Mouse (Mus musculus) left cerebral cortex, adult 2 months (tissue): ENCODE data around the gene Strn4. TPM values are rescaled to one million over a fixed set of nuclear protein-coding genes. Genes with fewer than 3 reads are reported as not detected.

Experiments
- DNase-seq, 2 experiments: peaks; one replicate each; pipeline ENCODE4 v3.0.0; 2021 to 2022; ENCODE audit warnings: low spot score in 2 of 2, mixed read lengths in 1 of 2; ENCODE audit errors: extremely low spot score in 1 of 2
- H3K27ac ChIP-seq: fragments of 200-600 bp; 2 replicates; pipeline ENCODE4 v1.8.1; 2022
- H3K4me3 ChIP-seq: fragments of 200-600 bp; 2 replicates; pipeline ENCODE4 v1.8.1; 2022
- CTCF ChIP-seq: fragments of 200-600 bp; IDR thresholded peaks from 2 replicates; pipeline ENCODE4 v1.8.1; 2022; ENCODE audit warnings: antibody characterized with exemption, mild to moderate bottlenecking, moderate library complexity
- intact Hi-C: fragments of 180-260 bp; cut with DNase I; formaldehyde crosslinking; loops from one replicate; pipeline ENCODE4 v1.15.1; 2025
- long read RNA-seq, 2 experiments: library from polyadenylated mRNA; stranded (forward); transcript quantifications; one replicate each; pipeline ENCODE4 v2.0.0; 2021; ENCODE audit warnings: borderline mapping rate in 2 of 2
- total RNA-seq, 2 experiments: library from RNA; stranded (reverse); gene quantifications; 2 replicates each; pipeline ENCODE4 v1.2.3; 2021

Gene Strn4
- 100 to 1,000 TPM; 287 to 321 TPM for total RNA-seq
- long read RNA-seq, experiment 1, transcript Strn4-202 (18 exons, 3,082 nt) = minor isoform, 30 of 551 reads
- long read RNA-seq, experiment 1, transcript Strn4-201 (18 exons, 3,535 nt) = major isoform, 410 of 551 reads
- long read RNA-seq, experiment 1, partial matches to known transcripts = 42 of 551 reads
- long read RNA-seq, experiment 1, other reads (novel, unspliced or antisense) = 69 of 551 reads
- long read RNA-seq, experiment 2, transcript Strn4-202 (18 exons, 3,082 nt) = minor isoform, 21 of 408 reads
- long read RNA-seq, experiment 2, transcript Strn4-201 (18 exons, 3,535 nt) = major isoform, 275 of 408 reads
- long read RNA-seq, experiment 2, partial matches to known transcripts = 38 of 408 reads
- long read RNA-seq, experiment 2, other reads (novel, unspliced or antisense) = 74 of 408 reads

- intact Hi-C loops = loop anchor here (5.0 kb wide), 1 partner anchor 107 kb away; the partner anchor contains the start of gene Calm3
- Histone ChIP-seq H3K27ac (peak within 1 kb of the TSS; percentile 100), H3K4me3 (peak within 1 kb of the TSS; percentile 100)
- no peak for TF ChIP-seq CTCF
- no peak for DNase-seq
Measured at GRCm38 (mm10) chr7:16815351-16815941, at the start of gene Strn4. Gene Strn4, plus strand, starts transcription at chr7:16815889.

DNA sequence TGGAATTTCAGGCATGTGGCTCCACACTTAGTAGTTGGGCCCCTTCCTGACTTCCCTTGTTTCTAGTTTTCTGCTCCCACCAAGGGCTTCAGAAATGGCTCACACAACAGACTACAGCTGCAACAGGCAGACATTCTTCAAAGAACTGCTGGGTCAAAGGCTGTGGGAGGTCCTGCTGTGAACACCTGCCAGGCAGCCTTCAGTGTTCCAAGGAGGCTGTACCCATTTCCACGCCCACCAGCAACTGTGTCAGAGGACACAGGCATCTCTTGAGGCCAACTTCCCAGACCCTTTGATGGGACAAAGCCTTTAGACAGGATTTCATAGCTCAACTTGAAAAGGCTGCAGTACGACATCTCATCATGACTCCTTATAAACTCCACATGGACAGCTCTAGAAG, 49.2 kb upstream of the Strn4 start:
- DNase-seq = no peak
- H3K4me3 ChIP-seq = no peak overlapping the region
- H3K27ac ChIP-seq = no peak overlapping the region
- no peak for TF ChIP-seq CTCF
- intact Hi-C loops = no loop called here

GRCm38 (mm10) chr7:16775888-16776287, 39.8 kb upstream of the Strn4 start:
- no peak for TF ChIP-seq CTCF
- Histone ChIP-seq H3K27ac (no peak overlapping the region), H3K4me3 (no peak overlapping the region)
- DNase-seq = no peak
- intact Hi-C loops = no loop called here

DNA sequence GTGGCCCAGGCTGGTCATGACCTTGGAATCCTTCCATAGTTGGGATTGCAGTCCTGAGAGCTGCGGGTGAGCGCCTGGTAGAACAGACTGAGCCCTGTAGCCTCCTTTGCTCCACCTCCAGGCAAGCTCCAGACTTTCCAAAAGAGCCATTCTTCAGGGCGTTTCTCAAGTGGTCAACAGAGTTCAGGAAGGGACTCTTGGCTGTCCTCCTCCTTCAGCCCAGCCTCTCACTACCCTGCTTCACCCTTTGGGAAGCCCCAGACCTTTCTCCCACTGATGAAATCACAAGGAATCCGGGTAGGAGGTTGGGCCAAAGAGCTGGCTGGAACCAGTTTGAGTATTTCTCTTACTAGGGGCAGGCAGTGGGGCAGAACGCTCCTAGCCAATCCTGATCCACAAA, 35.6 kb upstream of the Strn4 start:
- intact Hi-C loops = no loop called here
- no peak overlapping the region for H3K4me3 ChIP-seq
- TF ChIP-seq CTCF = no peak

DNA sequence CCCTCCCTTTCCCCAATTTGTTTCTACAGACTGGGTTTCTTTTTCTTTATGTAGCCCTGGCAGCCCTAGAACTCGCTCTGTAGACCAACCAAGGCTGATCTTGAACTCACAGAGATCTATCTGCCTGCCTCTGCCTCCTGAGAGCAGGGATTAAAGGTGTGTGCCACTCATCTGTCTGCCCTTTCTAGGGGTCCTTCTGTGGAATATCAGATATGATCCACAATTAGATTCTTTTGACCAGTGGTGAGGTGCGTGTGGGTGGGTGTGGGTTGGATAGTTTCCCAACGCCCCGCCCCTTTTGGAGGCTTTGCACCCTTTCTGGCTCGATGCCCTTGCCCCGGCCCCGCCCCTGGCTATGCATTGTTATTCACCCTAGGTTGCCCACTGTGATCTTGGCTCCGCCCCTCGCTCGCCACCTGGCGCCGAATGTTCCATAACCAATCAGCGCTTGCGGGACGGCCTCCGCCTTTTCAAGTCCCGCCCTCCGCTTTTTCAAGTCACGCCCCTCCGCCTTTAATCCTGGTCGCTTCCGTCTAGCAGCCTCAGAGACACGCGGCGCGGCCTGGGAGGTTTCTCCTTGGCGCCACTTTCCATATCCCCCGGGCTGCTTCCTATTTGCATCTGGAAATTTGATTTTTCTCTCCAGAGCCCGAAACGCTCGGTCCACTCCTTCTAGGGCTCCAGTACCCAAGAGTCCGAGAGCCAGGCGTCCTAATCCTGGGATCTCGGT, 34.7 kb upstream of the Strn4 start, which contains the start of gene Slc1a5:
Gene Slc1a5, plus strand, starts transcription at position 516 of the 730 bp plus-strand sequence.
- no peak within 1 kb of the TSS for H3K27ac ChIP-seq
- DNase-seq = peak; percentile 59 to 65
- peak within 1 kb of the TSS; percentile 46 for H3K4me3 ChIP-seq
- TF ChIP-seq CTCF = no peak; the same call in 1 of the 2 replicates
- intact Hi-C loops = no loop called here

More for the DNA sequence above, 35.6 kb upstream of the Strn4 start:
- DNase-seq = no peak
- no peak overlapping the region for H3K27ac ChIP-seq

GRCm38 (mm10) chr7:16781555-16781815, 34.2 kb upstream of the Strn4 start:
- H3K27ac ChIP-seq = no peak overlapping the region
- intact Hi-C loops = no loop called here
- no peak for DNase-seq
- no peak for TF ChIP-seq CTCF
- H3K4me3 ChIP-seq = peak overlapping the region; percentile 46

- peak in 1 of 2 experiments; percentile 16 for DNase-seq
- intact Hi-C loops = no loop called here
- no peak for TF ChIP-seq CTCF
- no peak overlapping the region for H3K27ac ChIP-seq
- peak overlapping the region; percentile 46 for H3K4me3 ChIP-seq
Measured at GRCm38 (mm10) chr7:16781816-16782554, 33.7 kb upstream of the Strn4 start.

- TF ChIP-seq CTCF = no peak
- no peak for DNase-seq
Measured at GRCm38 (mm10) chr7:16782555-16783125, 33.0 kb upstream of the Strn4 start.

GRCm38 (mm10) chr7:16783224-16783688, 32.4 kb upstream of the Strn4 start:
- no peak for DNase-seq
- Histone ChIP-seq H3K4me3 (no peak overlapping the region), H3K27ac (no peak overlapping the region)
- no peak for TF ChIP-seq CTCF
- intact Hi-C loops = no loop called here

More at GRCm38 (mm10) chr7:16782555-16783125, 33.0 kb upstream of the Strn4 start:
- Histone ChIP-seq H3K4me3 (peak overlapping the region; percentile 46), H3K27ac (no peak overlapping the region)
- intact Hi-C loops = no loop called here

GRCm38 (mm10) chr7:16783758-16784415, 31.8 kb upstream of the Strn4 start:
- Histone ChIP-seq H3K27ac (no peak overlapping the region), H3K4me3 (no peak overlapping the region)
- DNase-seq = no peak
- intact Hi-C loops = no loop called here
- no peak for TF ChIP-seq CTCF
